Mouse (Mus musculus) testis, adult 2 months (tissue): ENCODE data around the gene Dmd. TPM values are rescaled to one million over a fixed set of nuclear protein-coding genes. Genes with fewer than 3 reads are reported as not detected.

Experiments
- H3K27ac ChIP-seq: fragments of 200-500 bp; 2 replicates; pipeline ENCODE4 v1.5.1; 2012; ENCODE audit warnings: low read depth, low read length; ENCODE audit not compliant: control insufficient read depth, insufficient read depth
- H3K27me3 ChIP-seq: fragments of 200-500 bp; 2 replicates; pipeline ENCODE4 v1.6.1; 2012; ENCODE audit warnings: mild to moderate bottlenecking, low read length, moderate library complexity; ENCODE audit not compliant: control insufficient read depth, insufficient read depth
- H3K36me3 ChIP-seq: fragments of 200-500 bp; 2 replicates; pipeline ENCODE4 v1.6.1; 2012; ENCODE audit warnings: mild to moderate bottlenecking, low read length; ENCODE audit not compliant: control insufficient read depth, insufficient read depth
- H3K4me1 ChIP-seq: fragments of 200-500 bp; 2 replicates; pipeline ENCODE4 v1.6.1; 2012; ENCODE audit warnings: low read length; ENCODE audit not compliant: control insufficient read depth, insufficient read depth
- H3K4me3 ChIP-seq: fragments of 200-500 bp; 2 replicates; pipeline ENCODE4 v1.5.1; 2012; ENCODE audit warnings: low read depth, mild to moderate bottlenecking, low read length, moderate library complexity, mixed read lengths; ENCODE audit not compliant: control insufficient read depth
- CTCF ChIP-seq: fragments of 200-500 bp; IDR thresholded peaks from 2 replicates; pipeline ENCODE4 v1.5.1; 2012; ENCODE audit warnings: low read depth, mild to moderate bottlenecking, inconsistent platforms, low read length, moderate library complexity; ENCODE audit not compliant: control insufficient read depth, insufficient read depth, insufficient replicate concordance
- POLR2A ChIP-seq: fragments of 200-500 bp; IDR thresholded peaks from 2 replicates; pipeline ENCODE4 v1.6.1; 2012; ENCODE audit warnings: low read depth, mild to moderate bottlenecking, inconsistent platforms, low read length, moderate library complexity; ENCODE audit not compliant: control insufficient read depth
- polyA plus RNA-seq: library from polyadenylated mRNA; depleted of rRNA; stranded (reverse); fragments of >200 nt; gene quantifications from 2 replicates; pipeline ENCODE4 v1.2.3, GENCODE M21; 2012

The Dmd gene
- polyA plus RNA-seq, 1 experiment: 4.3 TPM

DNA sequence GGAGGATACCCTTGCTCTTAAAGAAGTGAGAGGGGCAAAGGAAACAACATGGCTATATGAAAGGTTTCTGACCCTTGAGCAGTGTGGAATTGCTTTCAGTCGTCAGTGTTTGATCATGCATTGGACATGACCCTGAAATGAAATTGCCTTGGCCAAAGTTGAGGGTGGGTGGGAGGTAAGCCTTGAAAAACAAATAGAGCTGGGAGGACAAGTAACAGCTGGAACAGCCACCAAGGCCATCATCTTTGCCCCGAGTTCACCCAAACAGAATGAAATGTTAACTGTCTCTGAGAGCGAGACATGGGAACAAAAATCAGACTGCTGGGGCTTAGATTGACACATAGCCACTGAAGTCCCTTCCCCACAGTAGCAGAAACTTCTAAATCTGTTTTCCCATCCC, 2100.9 kb downstream of the Dmd start:
- TF ChIP-seq CTCF (no peak), POLR2A (no peak)
- Histone ChIP-seq H3K4me3 (no peak overlapping the region), H3K27me3 (no peaks in the 10 kb centered on the region), H3K4me1 (no peaks in the 10 kb centered on the region), H3K36me3 (no peaks in the 10 kb centered on the region), H3K27ac (no peak overlapping the region)

DNA sequence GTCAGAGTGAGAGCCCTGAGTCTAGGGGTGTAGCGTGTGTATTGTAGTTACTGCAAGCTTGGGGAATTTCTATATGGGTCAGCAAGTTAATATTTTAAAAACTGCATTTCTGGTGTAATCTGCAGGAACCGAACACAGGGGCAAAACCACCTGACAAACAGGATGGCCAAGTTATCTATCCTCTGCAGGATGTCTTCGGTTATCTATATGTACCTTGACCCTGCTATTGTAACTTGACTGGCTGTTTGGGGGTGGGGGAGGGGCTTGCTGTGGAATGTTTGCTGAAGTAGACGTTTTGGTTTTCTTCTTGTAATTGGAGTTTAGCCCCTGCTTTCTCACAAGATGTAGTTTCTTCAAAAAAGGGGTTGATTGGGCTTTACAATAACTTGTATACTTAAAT, 2124.9 kb downstream of the Dmd start:
- Histone ChIP-seq H3K4me1 (no peaks in the 10 kb centered on the region), H3K36me3 (no peaks in the 10 kb centered on the region), H3K4me3 (no peak overlapping the region), H3K27ac (no peak overlapping the region), H3K27me3 (no peaks in the 10 kb centered on the region)
- TF ChIP-seq POLR2A: no peak
- no peak for TF ChIP-seq CTCF

DNA sequence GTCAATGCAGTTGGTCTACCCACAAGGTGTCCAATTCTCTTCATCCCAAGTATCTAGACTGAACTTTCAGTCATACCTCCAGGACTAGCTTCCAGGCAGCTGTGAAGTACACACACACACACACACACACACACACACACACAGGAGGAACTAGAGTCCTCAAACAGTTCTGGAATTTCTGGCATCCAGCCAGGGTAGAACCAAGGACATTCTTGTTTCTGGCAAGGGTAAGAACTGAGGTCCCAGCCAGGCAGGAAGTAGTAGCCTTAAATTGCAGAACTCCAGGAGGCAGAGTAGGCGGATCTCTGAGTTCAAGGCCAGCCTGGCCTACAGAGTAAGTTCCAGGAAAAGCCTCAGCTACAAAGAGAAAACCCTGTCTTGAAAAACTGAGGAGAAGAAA, 2128.2 kb downstream of the Dmd start:
- TF ChIP-seq POLR2A (no peak), CTCF (no peak)
- Histone ChIP-seq H3K27me3 (no peaks in the 10 kb centered on the region), H3K36me3 (no peaks in the 10 kb centered on the region), H3K27ac (no peak overlapping the region), H3K4me3 (no peak overlapping the region), H3K4me1 (no peaks in the 10 kb centered on the region)

DNA sequence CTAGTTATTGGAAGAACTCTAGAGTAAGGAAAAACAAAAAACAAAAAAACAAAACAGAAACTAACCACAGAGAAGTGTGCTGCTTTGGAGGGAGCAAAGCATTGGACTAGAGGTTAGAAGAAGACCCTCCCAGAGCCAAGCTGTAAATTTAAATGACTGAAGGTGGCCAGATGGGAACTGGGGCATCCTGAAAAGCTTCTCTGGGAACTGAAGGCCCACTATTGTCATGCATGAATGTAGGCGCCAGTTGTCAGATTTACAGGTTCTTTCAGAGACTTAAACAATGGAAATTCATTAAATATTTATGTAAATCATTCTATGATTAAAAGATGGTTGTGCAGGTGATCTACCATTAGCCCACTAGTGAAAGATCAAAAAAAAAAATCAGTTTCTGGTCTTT, 2128.9 kb downstream of the Dmd start:
- no peak overlapping the region for H3K4me3 ChIP-seq
- TF ChIP-seq POLR2A (no peak), CTCF (no peak)
- H3K4me1 ChIP-seq: no peaks in the 10 kb centered on the region
- H3K27me3 ChIP-seq: no peaks in the 10 kb centered on the region
- no peaks in the 10 kb centered on the region for H3K36me3 ChIP-seq
- no peak overlapping the region for H3K27ac ChIP-seq

DNA sequence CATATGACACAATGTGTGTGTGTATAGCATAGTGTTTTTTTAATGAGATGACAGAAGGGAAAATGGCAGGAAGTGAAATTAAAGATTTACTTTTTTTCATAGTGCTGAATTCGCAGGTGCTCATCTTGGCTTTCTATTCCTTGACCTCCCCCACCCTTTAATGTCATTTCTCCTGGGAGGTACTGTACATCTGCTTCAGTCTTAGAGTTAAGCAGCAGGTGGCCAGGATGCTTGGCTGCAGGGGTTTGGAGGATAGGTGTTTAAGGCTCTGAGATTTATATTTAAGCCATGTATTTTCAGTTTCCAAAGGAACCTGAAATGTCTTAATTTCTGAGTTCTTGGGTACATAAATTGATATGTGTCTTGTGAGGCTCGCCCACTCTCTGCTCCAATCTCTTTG, 2130.5 kb downstream of the Dmd start:
- TF ChIP-seq CTCF: no peak
- no peak for TF ChIP-seq POLR2A
- H3K27ac ChIP-seq: no peak overlapping the region
- no peaks in the 10 kb centered on the region for H3K27me3 ChIP-seq
- no peaks in the 10 kb centered on the region for H3K4me1 ChIP-seq
- H3K4me3 ChIP-seq: no peak overlapping the region
- H3K36me3 ChIP-seq: no peaks in the 10 kb centered on the region

DNA sequence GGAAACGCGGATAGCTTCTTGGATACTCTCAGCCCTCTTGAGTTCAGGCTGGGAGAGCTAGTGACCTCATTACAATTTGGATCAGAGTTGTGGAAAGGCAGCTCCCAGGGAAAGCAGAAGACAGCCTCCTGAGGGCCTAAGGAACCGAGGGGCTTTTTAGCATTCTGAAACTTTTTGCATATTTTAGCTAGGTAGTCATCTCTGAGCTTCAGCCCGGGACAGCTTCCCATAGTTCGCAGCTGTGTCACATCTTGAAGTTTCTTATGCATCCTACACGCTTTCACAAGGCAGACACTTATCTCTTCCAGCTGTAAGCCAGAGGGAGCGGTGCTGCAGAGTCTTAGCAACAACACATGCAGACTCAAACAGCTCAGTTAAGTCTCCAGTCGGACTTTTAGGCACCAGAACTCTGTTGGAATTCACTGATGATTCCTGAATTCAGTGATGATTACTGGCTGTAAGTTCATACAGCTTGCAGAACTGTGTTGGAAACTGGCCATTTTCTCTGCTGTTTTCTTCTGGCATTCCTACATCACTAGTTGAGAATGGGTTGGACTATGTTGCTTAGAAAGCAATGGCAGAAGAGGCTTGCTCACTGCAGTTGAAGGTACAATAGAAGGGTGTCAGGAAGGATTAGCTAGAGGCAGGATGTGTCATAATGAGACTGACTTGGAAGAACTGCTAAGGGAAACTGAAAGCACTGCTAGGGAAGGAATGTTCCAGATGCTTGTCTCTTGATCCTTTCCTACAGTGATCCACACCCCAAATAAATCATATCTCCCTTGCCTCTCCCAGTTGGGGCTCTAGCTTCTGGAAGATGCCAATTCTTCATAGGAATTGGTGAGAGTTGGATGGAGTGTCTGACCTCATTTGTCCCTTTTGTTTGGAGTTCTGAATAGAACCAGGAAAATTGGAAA, 2135.8 kb downstream of the Dmd start:
- Histone ChIP-seq H3K36me3 (no peaks in the 10 kb centered on the region), H3K27ac (no peak overlapping the region), H3K4me3 (no peak overlapping the region)

DNA sequence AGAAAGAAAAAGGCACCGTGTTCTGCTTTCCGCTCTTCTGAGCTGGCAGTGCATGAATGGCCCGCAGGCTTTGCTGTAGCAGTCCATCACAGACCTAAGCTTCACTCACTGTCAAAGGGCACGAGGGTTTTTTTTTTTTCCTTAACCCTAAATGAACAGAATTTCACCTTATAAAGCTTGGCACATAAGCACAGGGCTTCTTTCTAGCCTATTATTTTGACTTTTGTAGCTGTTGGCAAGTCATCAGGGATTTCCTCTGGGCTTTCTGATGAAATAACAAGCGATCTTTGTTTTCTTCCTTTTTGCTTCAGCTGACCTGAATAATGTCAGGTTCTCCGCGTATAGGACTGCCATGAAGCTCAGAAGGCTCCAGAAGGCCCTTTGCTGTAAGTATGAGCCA, 2140.8 kb downstream of the Dmd start:
- no peaks in the 10 kb centered on the region for H3K4me1 ChIP-seq
- no peaks in the 10 kb centered on the region for H3K36me3 ChIP-seq
- no peaks in the 10 kb centered on the region for H3K27me3 ChIP-seq
- no peak for TF ChIP-seq CTCF
- TF ChIP-seq POLR2A: no peak
- H3K4me3 ChIP-seq: no peak overlapping the region
- H3K27ac ChIP-seq: no peak overlapping the region

More for the DNA sequence above, 2135.8 kb downstream of the Dmd start:
- Histone ChIP-seq H3K4me1 (no peaks in the 10 kb centered on the region), H3K27me3 (no peaks in the 10 kb centered on the region)
- TF ChIP-seq POLR2A (no peak), CTCF (no peak)

DNA sequence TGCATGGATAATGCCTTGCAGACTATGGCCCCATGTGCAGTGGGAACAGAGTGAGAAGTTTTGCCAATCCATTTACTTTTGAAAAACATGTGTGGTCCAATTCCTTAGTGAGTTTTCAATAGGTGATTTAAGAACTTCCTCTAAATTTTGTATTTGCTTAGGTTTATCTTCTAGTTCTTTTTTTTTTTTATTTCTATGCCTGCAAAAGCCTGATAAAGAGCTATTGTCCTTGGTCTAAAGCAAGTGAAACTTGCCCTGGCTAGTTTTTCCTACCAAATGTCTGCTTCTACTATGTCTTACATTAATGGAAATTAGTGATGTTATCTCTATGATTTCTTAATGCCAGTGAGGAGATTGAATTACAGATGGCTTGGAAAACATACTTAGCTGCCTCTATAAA, 2144.7 kb downstream of the Dmd start:
- Histone ChIP-seq H3K27ac (no peak overlapping the region), H3K36me3 (no peaks in the 10 kb centered on the region), H3K27me3 (no peaks in the 10 kb centered on the region), H3K4me1 (no peaks in the 10 kb centered on the region), H3K4me3 (no peak overlapping the region)
- TF ChIP-seq CTCF (no peak), POLR2A (no peak)
